Mouse (Mus musculus) intestine, postnatal 0 days (tissue): ENCODE measurements around the gene Map4. TPM values are rescaled to one million over a fixed set of nuclear protein-coding genes. Genes with fewer than 3 reads are reported as not detected.

ENCODE experiments used
- ATAC-seq: fragments of 200-750 bp; cut with Nextera tagmentation; 2 replicates; pipeline ENCODE4 v1.8.0; 2017; ENCODE audit warnings: mild to moderate bottlenecking, moderate TSS enrichment, moderate library complexity
- H3K27ac ChIP-seq: fragments of 300-500 bp; sonication (generic); 2 replicates; pipeline ENCODE4 v1.5.1; 2014; ENCODE audit warnings: mild to moderate bottlenecking, low read depth, low read length, moderate library complexity
- H3K27me3 ChIP-seq: fragments of 300-500 bp; sonication (generic); replicated peaks from 2 replicates; pipeline ENCODE4 v1.6.1; 2014; ENCODE audit warnings: low read length, mixed read lengths; ENCODE audit not compliant: control insufficient read depth, insufficient read depth
- H3K36me3 ChIP-seq: fragments of 300-500 bp; sonication (generic); 2 replicates; pipeline ENCODE4 v1.6.1; 2014; ENCODE audit warnings: mild to moderate bottlenecking, moderate library complexity; ENCODE audit not compliant: control insufficient read depth, insufficient read depth
- H3K4me1 ChIP-seq: fragments of 300-500 bp; sonication (generic); replicated peaks from 2 replicates; pipeline ENCODE4 v1.6.1; 2014; ENCODE audit warnings: antibody characterized with exemption, low read length, mixed read lengths; ENCODE audit not compliant: control insufficient read depth, insufficient read depth
- H3K4me2 ChIP-seq: fragments of 300-500 bp; sonication (generic); replicated peaks from 2 replicates; pipeline ENCODE4 v1.6.1; 2014; ENCODE audit warnings: low read depth, mild to moderate bottlenecking, moderate library complexity
- H3K4me3 ChIP-seq: fragments of 300-500 bp; sonication (generic); 2 replicates; pipeline ENCODE4 v1.5.1; 2014; ENCODE audit warnings: low read depth, low read length
- H3K9ac ChIP-seq: fragments of 300-500 bp; sonication (generic); 2 replicates; pipeline ENCODE4 v1.6.1; 2014; ENCODE audit warnings: mild to moderate bottlenecking, low read depth, low read length
- H3K9me3 ChIP-seq: fragments of 300-500 bp; sonication (generic); 2 replicates; pipeline ENCODE4 v1.6.1; 2016; ENCODE audit warnings: mixed run types; ENCODE audit not compliant: control insufficient read depth
- CTCF ChIP-seq: sonication (generic); IDR thresholded peaks from 2 replicates; pipeline ENCODE4 v1.5.1; 2016; ENCODE audit warnings: low read depth, mild to moderate bottlenecking, control low read depth, antibody characterized with exemption, moderate library complexity
- WGBS: fragments of 180-500 bp; shearing (Covaris S2); extraction: QIAGEN DNeasy Blood & Tissue Kit; methylation state at CpG from one replicate; pipeline ENCODE4 v1.1.7; 2014; 5-methylcytosine and 5-hydroxymethylcytosine counted together
- polyA plus RNA-seq: library from polyadenylated mRNA; unstranded; fragments of >200 nt; fragmentation: Nextera tagmentation; extraction: Ambion mirVana; gene quantifications from 2 replicates; pipeline ENCODE4 v1.2.1, GENCODE M21; 2015

Gene Map4
- polyA plus RNA-seq, 1 experiment from 2014 or later = 26.0 TPM

GRCm38 (mm10) chr9:110001946-110002345 is 70.7 kb downstream of the Map4 start:
- Histone ChIP-seq H3K4me3 (no peak overlapping the region), H3K9ac (no peak overlapping the region), H3K9me3 (no peaks in the 10 kb centered on the region), H3K36me3 (peaks cover 6% of the 10 kb centered on the region; the same call in 1 of the 2 replicates), H3K27ac (no peak overlapping the region), H3K27me3 (no peaks in the 10 kb centered on the region), H3K4me1 (no peaks in the 10 kb centered on the region), H3K4me2 (no peak overlapping the region)
- 62% methylated on average over 1 of the region's 1 CpGs for WGBS
- no peak for ATAC-seq
- TF ChIP-seq CTCF = no peak

- H3K9me3 ChIP-seq = no peaks in the 10 kb centered on the region
- TF ChIP-seq CTCF = no peak
- peaks cover 6% of the 10 kb centered on the region; the same call in 1 of the 2 replicates for H3K36me3 ChIP-seq
- no peak overlapping the region for H3K9ac ChIP-seq
- 91% methylated on average over 3 of the region's 3 CpGs for WGBS
- H3K4me3 ChIP-seq = no peak overlapping the region
- ATAC-seq = no peak
- no peak overlapping the region for H3K27ac ChIP-seq
- H3K4me2 ChIP-seq = no peak overlapping the region
- H3K4me1 ChIP-seq = no peaks in the 10 kb centered on the region
- no peaks in the 10 kb centered on the region for H3K27me3 ChIP-seq
Observed at GRCm38 (mm10) chr9:110002413-110002812, 71.2 kb downstream of the Map4 start.

DNA sequence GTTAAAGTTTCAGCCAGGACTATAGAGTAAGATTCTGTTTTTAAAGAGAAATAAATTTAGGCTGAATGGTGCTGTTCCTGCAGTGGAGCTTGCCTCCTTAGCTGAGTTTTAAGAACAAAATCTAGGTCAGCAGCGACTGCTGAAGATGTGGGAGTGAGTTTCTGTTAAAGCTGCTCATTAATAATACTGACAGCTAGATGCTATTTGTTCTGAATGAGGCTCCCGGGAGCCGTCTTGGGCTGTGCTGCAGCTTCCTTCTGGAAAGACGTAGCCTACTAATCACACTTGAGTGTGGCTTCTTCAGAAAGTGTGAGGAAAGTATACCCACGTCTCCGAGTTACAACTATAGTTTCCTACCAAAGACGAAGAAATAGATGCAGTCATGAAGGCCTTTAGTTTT is 88.0 kb downstream of the Map4 start:
- Histone ChIP-seq H3K9me3 (no peaks in the 10 kb centered on the region), H3K4me2 (no peak overlapping the region), H3K36me3 (no peaks in the 10 kb centered on the region; the same call in 1 of the 2 replicates), H3K4me3 (no peak overlapping the region), H3K27me3 (no peaks in the 10 kb centered on the region), H3K27ac (no peak overlapping the region), H3K4me1 (no peaks in the 10 kb centered on the region), H3K9ac (no peak overlapping the region)
- no peak for ATAC-seq
- TF ChIP-seq CTCF = no peak
- WGBS = 47% methylated on average over 7 of the region's 7 CpGs

GRCm38 (mm10) chr9:110020405-110020804 is 89.1 kb downstream of the Map4 start:
- 77% methylated on average over 5 of the region's 5 CpGs for WGBS
- Histone ChIP-seq H3K27me3 (no peaks in the 10 kb centered on the region), H3K4me3 (no peak overlapping the region), H3K4me2 (no peak overlapping the region), H3K9ac (no peak overlapping the region), H3K36me3 (no peaks in the 10 kb centered on the region), H3K27ac (no peak overlapping the region), H3K4me1 (no peaks in the 10 kb centered on the region), H3K9me3 (no peaks in the 10 kb centered on the region)
- ATAC-seq = no peak
- no peak for TF ChIP-seq CTCF

GRCm38 (mm10) chr9:110021463-110021862 is 90.2 kb downstream of the Map4 start:
- Histone ChIP-seq H3K36me3 (0 out of 2 replicates have a peak, but pooled peaks cover 5% of the 10 kb centered on the region), H3K27ac (no peak overlapping the region), H3K4me2 (no peak overlapping the region), H3K4me3 (no peak overlapping the region), H3K27me3 (no peaks in the 10 kb centered on the region), H3K9me3 (no peaks in the 10 kb centered on the region), H3K9ac (no peak overlapping the region), H3K4me1 (no peaks in the 10 kb centered on the region)
- no peak for ATAC-seq
- 98% methylated on average over 1 of the region's 1 CpGs for WGBS
- TF ChIP-seq CTCF = no peak

- H3K27me3 ChIP-seq = no peaks in the 10 kb centered on the region
- H3K36me3 ChIP-seq = 0 out of 2 replicates have a peak, but pooled peaks cover 5% of the 10 kb centered on the region
- no peak for TF ChIP-seq CTCF
- 91% methylated on average over 2 of the region's 2 CpGs for WGBS
- H3K9me3 ChIP-seq = no peaks in the 10 kb centered on the region
- H3K27ac ChIP-seq = no peak overlapping the region
- H3K9ac ChIP-seq = no peak overlapping the region
- H3K4me2 ChIP-seq = no peak overlapping the region
- no peak for ATAC-seq
- no peak overlapping the region for H3K4me3 ChIP-seq
- H3K4me1 ChIP-seq = no peaks in the 10 kb centered on the region
Observed at GRCm38 (mm10) chr9:110022151-110022550, 90.9 kb downstream of the Map4 start.

DNA sequence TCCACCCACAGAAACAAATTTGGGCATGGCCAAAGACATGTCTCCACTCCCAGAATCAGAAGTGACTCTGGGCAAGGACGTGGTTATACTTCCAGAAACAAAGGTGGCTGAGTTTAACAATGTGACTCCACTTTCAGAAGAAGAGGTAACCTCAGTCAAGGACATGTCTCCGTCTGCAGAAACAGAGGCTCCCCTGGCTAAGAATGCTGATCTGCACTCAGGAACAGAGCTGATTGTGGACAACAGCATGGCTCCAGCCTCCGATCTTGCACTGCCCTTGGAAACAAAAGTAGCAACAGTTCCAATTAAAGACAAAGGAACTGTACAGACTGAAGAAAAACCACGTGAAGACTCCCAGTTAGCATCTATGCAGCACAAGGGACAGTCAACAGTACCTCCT is 103.8 kb downstream of the Map4 start:
- no peak for ATAC-seq
- Histone ChIP-seq H3K4me2 (no peak overlapping the region), H3K9ac (no peak overlapping the region), H3K4me3 (no peak overlapping the region), H3K4me1 (no peaks in the 10 kb centered on the region), H3K9me3 (no peaks in the 10 kb centered on the region), H3K36me3 (peaks cover 31% of the 10 kb centered on the region), H3K27ac (no peak overlapping the region), H3K27me3 (no peaks in the 10 kb centered on the region)
- no peak for TF ChIP-seq CTCF
- WGBS = 82% methylated on average over 4 of the region's 4 CpGs
